Mouse (Mus musculus) cerebellum, postnatal 14 days (tissue): ENCODE results near the gene Cwc15.
"Not testable (repeated sequence)": the region's sequence is repeated elsewhere in the genome, so short reads cannot be mapped to it uniquely, and the experiment has no call there.

Experiments used
- DNase-seq, 2 experiments: peaks; one replicate each; pipeline ENCODE4 v3.0.0; 2021; ENCODE audit warnings: mixed read lengths in 2 of 2

The Cwc15 gene

DNA sequence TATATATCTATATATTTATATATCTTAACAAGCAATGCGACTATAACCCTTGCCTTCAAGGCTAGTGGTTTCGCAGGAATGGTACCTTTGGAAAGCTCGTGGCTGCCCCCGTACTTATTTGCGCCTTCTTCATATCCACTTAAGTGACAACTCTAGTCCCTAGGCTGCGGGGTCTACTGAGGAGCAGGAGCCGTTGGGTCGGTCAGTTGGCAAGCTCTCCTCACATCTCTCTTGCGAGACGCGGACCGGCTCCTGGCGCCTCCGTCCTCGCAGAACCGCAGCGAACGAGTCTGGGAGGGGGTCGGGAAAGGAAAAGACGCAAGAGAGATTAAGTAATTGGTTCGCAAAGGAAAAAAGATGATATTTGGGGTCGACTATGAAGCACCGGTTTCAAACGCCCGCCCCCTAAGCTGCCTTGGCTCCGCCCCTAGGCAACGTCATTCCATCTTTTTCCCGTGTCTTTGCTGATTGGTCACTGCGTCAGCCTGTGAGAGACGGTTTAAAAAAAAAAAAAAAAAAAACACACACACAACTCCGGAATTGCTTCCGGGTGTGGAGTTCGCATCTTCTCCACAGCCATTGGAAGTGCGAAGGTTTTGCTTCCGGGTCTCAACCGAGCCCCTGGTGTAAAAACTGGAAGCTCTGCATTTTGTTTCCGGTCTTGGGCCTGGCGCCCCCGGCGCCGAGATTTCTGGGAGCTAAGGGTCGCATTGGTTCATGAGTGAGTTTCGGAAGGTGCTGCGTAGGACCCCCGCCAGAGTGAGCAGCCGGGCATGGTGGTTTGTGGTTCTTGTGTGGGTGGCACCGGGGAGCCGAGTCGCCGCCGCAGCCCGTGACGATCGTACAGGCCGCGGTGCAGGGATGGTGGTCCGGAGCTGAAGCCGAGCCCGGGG lies at the start of gene Cwc15, which contains the start of gene Kdm4d:
Gene Cwc15 (plus strand): TSS at position 595 of the 893 bp plus-strand sequence.
Gene Kdm4d (minus strand): TSS at position 460 of the 893 bp plus-strand sequence.
- DNase-seq: peak; percentile 95

DNA sequence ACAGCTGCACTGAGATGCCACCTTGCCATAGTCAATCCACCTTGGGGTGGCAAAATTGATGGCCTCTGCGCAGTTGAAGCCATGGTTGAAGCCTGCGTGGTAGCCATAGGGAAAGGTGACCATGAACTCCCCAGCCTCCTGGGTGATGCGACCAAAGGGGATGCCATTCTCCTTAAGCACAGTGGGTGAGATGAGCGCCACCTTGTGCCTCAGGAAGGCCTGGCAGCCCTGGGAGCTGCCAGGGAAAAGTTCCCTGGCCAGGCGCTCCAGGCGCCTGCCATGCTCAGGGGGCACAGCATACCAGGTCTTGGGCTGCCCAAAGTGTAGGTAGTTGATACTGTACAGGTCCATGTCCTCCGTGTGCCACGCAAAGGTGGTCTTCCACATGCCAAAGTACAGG lies 49.3 kb upstream of the Cwc15 start:
- DNase-seq: not testable (repeated sequence)

DNA sequence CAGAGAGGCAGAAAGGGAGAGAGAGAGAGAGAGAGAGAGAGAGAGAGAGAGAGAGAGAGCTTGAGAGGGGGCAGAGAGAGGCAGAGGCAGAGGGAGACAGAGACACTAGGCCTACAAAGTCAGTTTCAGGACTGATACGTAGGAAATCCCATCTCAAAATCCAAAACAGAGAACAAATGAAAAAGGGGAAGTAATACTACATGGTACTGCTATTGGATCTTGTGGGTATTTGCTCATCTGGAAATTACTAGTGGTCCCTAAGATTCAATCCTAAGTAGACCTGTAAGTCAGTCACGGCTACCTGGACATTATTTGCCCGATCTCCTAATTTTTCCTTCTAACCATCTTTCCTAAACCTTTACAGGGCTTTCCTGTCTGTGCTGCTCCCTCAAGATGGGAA lies 44.1 kb upstream of the Cwc15 start:
- no peak for DNase-seq

DNA sequence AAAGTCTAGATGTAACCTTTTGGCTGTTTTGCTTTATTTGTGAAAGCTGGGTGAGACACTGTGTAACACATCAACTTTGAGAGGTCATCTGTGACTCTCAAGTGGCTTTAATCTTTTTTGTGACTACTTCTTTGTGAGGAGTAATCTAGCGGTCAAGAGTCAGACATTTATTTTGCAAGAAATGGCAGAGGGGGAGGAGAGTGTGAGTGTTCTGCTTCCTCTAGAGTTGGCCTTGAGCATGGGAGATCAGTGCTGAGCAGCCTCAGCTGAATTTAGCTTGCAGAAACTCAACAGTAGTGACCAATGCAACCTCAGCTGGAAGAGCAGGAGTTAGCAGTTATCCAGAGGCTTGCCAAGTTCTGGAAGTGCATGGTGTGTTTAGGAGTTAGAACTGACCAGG lies 37.9 kb upstream of the Cwc15 start:
- DNase-seq: not testable (repeated sequence)

- not testable (repeated sequence) for DNase-seq
These were observed 36.7 kb upstream of the Cwc15 start for GRCm38 (mm10) chr9:14463668-14464067.

DNA sequence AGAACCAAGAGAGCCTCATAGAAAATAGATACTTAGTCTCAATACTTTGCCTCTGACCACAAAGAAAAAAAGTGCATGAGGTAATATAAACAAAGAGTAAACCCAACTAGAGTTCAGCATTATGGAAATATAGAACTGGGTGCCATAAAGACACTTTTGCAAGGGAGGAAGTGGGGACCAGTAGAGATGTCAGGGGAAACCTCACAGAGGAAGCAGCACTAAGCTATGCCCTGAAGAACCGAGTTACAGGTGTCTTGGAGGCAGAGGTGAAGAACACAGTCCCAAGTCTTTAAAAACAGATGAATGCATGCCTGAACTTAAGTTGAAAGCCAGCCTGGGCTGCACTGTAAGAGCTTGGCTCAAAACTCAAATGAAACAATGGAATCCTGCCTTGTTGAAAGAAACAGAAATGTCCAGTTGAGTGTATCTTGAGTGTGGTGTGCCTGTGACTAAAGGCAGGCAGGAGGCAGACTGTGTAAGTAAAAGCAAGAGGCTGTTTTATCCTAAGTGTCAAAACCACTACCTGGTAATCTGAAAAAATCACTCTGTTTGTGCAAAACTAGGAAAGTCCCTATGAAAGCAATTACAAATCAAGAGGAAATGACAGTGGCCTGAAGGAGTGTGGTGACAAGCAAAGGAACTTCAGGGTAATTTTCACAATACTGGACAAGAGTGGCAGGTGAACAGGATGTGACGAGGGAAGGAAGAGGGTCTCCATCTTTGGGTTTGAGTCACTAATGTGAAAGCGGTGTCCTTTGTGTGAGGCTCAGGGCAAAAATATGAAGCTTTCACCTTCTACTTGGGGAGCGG lies 1.3 kb upstream of the Cwc15 start:
- no peak for DNase-seq

- no peak for DNase-seq
These were observed 553 bp downstream of the Cwc15 start for GRCm38 (mm10) chr9:14500916-14501424.

DNA sequence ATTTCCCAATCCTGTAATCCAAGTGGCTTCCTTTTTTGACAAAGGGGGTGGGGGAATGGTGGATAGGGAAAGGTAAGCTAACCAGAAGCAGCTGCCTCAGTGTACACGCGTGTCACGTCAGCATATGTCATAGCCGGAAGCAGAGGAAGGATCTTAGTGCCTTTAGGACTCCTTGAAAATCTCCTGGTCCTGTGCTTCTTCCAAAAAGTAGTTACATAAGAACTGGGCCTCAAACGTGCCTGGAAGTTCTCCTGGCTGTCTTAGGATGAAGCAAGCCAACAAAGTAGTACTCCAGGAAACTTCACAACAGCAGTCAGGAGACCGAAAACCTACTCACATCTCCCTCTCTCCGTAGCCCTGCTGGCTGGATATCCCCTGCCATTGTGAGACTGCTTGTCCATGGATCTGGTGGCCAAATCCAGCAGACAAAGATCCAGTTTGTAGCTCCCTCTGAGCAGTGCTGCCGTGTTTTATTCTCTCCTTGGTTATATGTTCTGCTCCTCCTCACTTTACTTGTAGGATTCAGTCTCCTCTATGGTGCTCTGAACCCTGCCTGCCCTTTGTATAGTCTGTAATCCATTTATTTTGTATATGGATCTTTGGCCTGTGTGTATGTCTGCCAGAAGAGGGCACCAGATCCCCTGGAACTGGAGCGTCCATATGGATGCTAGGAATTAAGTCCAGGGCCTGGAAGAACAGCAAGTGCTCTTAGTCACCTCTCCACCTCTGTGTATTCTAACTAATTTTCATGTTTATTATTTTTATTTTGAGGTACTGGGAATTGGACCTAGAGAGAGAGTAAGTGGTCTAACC lies 12.4 kb downstream of the Cwc15 start:
- peak; percentile 52 to 66 for DNase-seq

- DNase-seq: no peak
These were observed 16.9 kb downstream of the Cwc15 start for GRCm38 (mm10) chr9:14517296-14517695.

DNA sequence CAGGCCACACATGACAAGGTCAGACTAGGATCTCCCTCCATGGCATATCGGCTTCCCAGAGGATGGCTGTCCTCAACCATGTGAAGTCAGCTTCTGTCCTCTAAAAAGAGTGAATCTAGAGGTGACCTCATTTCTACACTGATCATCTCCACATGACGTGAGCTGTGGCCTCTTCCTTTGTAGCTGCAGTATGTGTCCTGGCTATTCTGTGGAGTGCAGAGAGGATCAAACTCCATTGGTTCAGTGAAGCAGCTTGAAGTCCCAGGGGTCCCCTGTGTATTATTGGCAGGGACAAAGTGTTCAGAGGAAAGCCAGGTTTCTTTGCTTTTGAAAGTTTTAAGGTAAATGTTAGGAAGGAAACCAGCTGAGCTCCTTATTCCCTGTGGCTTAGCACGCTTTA lies 17.7 kb downstream of the Cwc15 start:
- no peak for DNase-seq

GRCm38 (mm10) chr9:14520971-14521670 lies 20.7 kb downstream of the Cwc15 start:
- DNase-seq: no peak

DNA sequence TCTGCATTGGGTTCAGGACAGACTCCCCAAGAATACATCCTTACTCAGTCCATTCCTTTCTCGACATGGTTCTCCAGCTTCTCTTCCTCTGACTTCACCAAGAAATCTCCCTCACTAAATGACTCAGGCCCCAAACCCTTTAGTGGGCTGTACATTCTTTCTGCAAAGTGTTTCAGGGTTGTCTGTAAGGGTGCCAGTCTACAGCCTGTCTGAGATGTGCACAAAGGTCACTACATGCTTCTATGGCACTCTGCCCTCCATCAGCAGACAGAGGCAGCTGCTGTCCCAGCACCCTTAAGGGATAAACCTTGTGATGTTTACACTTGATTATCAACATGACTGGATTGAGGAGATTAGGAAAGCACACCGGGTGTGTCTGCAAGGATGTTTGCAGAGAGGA lies 21.3 kb downstream of the Cwc15 start:
- no peak for DNase-seq

- DNase-seq: peak; percentile 86 to 87
These were observed 23.1 kb downstream of the Cwc15 start for GRCm38 (mm10) chr9:14523408-14524043.

DNA sequence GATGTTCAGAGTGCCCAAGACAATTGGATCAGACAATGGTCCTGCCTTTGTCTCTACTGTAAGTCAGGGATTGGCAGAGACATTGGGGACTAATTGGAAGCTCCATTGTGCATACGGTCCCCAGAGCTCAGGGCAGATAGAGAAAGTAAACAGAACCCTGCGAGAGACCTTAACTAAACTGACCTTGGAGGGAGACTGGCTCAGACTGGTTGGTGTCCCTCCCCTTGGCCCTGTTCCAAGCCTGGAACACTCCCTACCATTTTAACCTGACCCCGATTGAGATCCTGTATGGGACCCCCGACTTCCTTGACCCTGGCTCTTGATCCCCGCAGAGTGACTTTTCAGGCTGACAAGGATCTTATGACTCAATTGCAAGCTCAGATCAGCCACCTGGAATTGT lies 29.6 kb downstream of the Cwc15 start:
- no peak for DNase-seq

GRCm38 (mm10) chr9:14532283-14532682 lies 31.9 kb downstream of the Cwc15 start:
- peak; percentile 22 to 24 for DNase-seq

GRCm38 (mm10) chr9:14533659-14534058 lies 33.2 kb downstream of the Cwc15 start:
- DNase-seq: no peak

DNA sequence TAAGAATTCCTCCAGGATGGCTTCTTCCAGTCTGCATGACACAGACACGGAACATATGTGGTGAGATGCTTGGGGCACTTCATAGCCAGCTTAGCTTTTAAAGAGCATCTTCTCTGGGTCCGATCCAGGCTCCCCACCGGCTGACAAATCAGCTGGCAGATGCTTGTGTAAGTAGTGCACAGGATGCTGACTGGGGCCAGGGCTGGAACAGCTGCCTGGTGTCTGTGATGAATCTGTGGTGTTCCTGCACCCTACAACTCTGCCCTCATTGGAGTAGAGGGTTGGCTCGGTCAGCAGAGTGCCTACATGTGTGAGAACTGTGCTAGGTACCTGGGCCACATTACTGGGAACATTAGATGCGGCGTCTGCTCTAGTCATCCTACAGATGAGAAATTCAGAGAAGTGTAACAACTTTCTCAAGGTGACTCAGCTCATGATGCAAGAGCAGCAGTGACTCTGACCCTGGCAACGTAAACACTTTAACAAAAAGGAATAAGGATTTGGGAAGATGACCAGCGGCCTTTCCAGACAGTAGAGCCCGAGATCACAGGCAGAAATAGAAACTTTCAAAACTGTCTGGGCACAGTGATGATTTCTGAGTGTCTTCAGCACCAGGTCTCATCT lies 34.5 kb downstream of the Cwc15 start:
- DNase-seq: peak; percentile 38 to 60

DNA sequence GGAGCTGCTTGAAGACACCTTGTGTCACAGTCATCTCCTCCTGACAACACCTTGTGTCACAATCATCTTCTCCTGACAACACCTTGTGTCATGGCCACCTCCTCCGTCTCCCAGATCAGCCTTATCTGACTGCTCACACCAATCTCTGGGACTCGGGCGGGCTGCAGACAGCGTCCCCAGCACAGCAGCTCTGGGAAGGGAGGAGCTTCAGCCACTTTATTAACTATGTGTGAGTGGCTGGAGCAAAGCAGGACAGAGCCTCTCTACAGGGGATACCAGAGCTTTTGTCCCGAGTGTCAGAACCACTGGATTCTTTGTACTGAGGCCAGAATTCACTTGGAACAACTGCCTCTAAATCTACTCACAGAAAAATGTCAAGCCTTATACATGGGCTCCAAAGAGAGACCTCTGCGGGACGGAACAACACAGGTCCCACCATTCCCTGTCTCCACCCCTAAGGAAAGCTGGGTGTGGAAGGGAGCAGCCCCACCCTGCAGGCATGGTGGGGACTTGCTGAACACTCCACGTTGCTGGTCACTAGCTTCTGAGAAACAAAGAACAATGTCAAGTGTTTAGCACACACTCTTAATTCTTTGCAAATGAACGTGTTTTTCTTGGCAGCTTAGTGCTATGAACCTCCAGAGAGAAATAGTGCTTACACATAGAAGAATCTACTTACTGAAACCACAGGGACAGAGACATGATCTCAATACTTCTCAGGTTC lies 43.8 kb downstream of the Cwc15 start:
- no peak for DNase-seq

DNA sequence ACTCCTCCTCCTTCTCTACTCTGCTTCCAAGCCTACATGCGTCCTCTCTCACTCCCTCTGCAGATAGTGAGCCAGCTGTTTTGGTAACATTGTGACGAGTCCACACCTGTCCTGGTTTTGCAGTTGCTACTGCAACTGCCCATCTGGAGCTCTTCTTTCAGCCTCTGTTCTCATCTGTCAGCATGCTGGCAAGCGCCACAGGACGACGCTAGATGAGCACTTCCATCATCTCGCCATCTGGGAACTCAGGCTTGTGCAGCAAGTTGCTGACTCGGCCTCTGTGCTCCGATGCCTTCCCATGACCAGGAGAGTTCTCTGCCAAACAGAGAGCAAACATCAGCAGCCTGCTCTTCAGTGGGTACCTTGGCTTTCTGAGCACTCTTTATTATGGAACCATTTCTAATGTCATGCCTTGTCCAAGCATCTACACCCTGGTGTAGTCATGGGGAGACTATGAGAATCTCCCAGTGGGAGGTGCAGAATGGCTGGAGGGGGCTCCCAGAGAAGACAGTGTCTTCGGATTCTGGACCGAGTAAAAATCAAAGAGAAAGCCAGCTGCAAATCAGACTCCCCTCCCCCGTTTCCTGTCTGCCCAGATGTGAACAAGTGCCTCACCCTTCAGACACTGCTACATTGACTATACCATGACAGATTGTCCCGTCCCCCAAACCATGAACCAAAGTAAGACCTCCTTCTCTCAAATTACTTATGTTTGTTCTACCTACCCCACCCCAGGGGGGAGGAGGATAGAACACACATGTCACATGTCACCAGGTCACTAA lies 47.4 kb downstream of the Cwc15 start:
- DNase-seq: no peak
